In genomic region chr11:120989523-120989922, GRCm38 (mm10) we compare ENCODE assay signal across 7 mouse cellular contexts. TPM values are rescaled to one million over a fixed set of nuclear protein-coding genes. Genes with fewer than 3 reads are reported as not detected.
DNase-seq lines count a peak whose midpoint lies in the region; ATAC-seq lines count a peak whose summit lies in the region.

No protein-coding gene starts in this region.

- H3K4me2 ChIP-seq in embryonic facial prominence, embryonic 14.5 days (ENCODE audit: low read depth, low read length) = peak overlapping the region; percentile 89
- H3K4me2 ChIP-seq in limb, embryonic 11.5 days (ENCODE audit: low read depth, severe bottlenecking) = peak overlapping the region; percentile 84
- H3K4me2 ChIP-seq in stomach, embryonic 14.5 days (replicated peaks; ENCODE audit: low read depth, low read length) = peak overlapping the region; percentile 94

- peaks cover 81% of the 10 kb centered on the region for H3K4me1 ChIP-seq in megakaryocyte, embryonic 14.5 days
- peaks cover 33% of the 10 kb centered on the region for H3K4me1 ChIP-seq in embryonic facial prominence, embryonic 14.5 days (ENCODE audit: control insufficient read depth, insufficient read depth, low read length)
- peaks cover 20% of the 10 kb centered on the region for H3K4me1 ChIP-seq in limb, embryonic 11.5 days (ENCODE audit: control insufficient read depth, insufficient read depth, low read length)
- H3K4me1 ChIP-seq in stomach, embryonic 14.5 days (ENCODE audit: control insufficient read depth, insufficient read depth, low read length) = peaks cover 27% of the 10 kb centered on the region; the same call in 1 of the 2 replicates

- H3K9ac ChIP-seq in embryonic facial prominence, embryonic 14.5 days (ENCODE audit: low read depth, low read length) = peak overlapping the region; percentile 100
- peak overlapping the region; percentile 100 for H3K9ac ChIP-seq in limb, embryonic 11.5 days (ENCODE audit: low read length)
- H3K9ac ChIP-seq in stomach, embryonic 14.5 days (replicated peaks; ENCODE audit: low read depth, low read length) = peak overlapping the region; percentile 100

- WGBS in embryonic facial prominence, embryonic 14.5 days = 15% methylated on average over 1 of the region's 1 CpGs
- WGBS in limb, embryonic 11.5 days = 53% methylated on average over 1 of the region's 1 CpGs
- 10% methylated on average over 1 of the region's 1 CpGs for WGBS in stomach, embryonic 14.5 days

- ATAC-seq in megakaryocyte, adult 5-6 weeks (ENCODE audit: poor library complexity, severe bottlenecking) = no peak
- ATAC-seq in embryonic facial prominence, embryonic 14.5 days (ENCODE audit: low read depth) = no peak
- no peak for ATAC-seq in limb, embryonic 11.5 days (ENCODE audit: insufficient number of reproducible peaks, low FRiP score, low TSS enrichment, low read depth)
- ATAC-seq in stomach, embryonic 14.5 days (ENCODE audit: insufficient number of reproducible peaks, insufficient read depth, low FRiP score, low read depth) = no peak

- no peaks in the 10 kb centered on the region for H3K27me3 ChIP-seq in megakaryocyte, embryonic 14.5 days (replicated peaks)
- no peaks in the 10 kb centered on the region for H3K27me3 ChIP-seq in embryonic facial prominence, embryonic 14.5 days (replicated peaks; ENCODE audit: control insufficient read depth, insufficient read depth, low read length)
- H3K27me3 ChIP-seq in limb, embryonic 11.5 days (ENCODE audit: control insufficient read depth, insufficient read depth, low read length) = no peaks in the 10 kb centered on the region
- H3K27me3 ChIP-seq in stomach, embryonic 14.5 days (ENCODE audit: control insufficient read depth, insufficient read depth, low read length) = no peaks in the 10 kb centered on the region

- 0 out of 2 replicates have a peak overlapping the region, but pooled peaks have one; percentile 96 for H3K27ac ChIP-seq in embryonic facial prominence, embryonic 14.5 days (replicated peaks; ENCODE audit: low read depth, low read length)
- no peak overlapping the region for H3K27ac ChIP-seq in limb, embryonic 11.5 days (replicated peaks; ENCODE audit: low read depth, low read length)
- H3K27ac ChIP-seq in stomach, embryonic 14.5 days (ENCODE audit: low read length) = no peak overlapping the region

- H3K4me3 ChIP-seq in megakaryocyte, embryonic 14.5 days (replicated peaks) = peak overlapping the region; percentile 95
- H3K4me3 ChIP-seq in embryonic facial prominence, embryonic 14.5 days (ENCODE audit: low read depth, low read length) = peak overlapping the region; percentile 100
- peak overlapping the region; percentile 99 for H3K4me3 ChIP-seq in limb, embryonic 11.5 days (ENCODE audit: low read depth, low read length)
- H3K4me3 ChIP-seq in stomach, embryonic 14.5 days (ENCODE audit: low read depth, low read length) = peak overlapping the region; percentile 99

- no peaks in the 10 kb centered on the region for H3K9me3 ChIP-seq in megakaryocyte, embryonic 14.5 days
- no peaks in the 10 kb centered on the region for H3K9me3 ChIP-seq in embryonic facial prominence, embryonic 14.5 days (ENCODE audit: control insufficient read depth, low read length)
- H3K9me3 ChIP-seq in limb, embryonic 11.5 days (ENCODE audit: control insufficient read depth, low read length) = no peaks in the 10 kb centered on the region
- H3K9me3 ChIP-seq in stomach, embryonic 14.5 days (ENCODE audit: control insufficient read depth, low read depth, low read length) = no peaks in the 10 kb centered on the region

- H3K36me3 ChIP-seq in megakaryocyte, embryonic 14.5 days (replicated peaks; ENCODE audit: low read length) = peaks cover 66% of the 10 kb centered on the region
- H3K36me3 ChIP-seq in embryonic facial prominence, embryonic 14.5 days (ENCODE audit: control insufficient read depth, insufficient read depth, low read length) = peaks cover 28% of the 10 kb centered on the region
- H3K36me3 ChIP-seq in limb, embryonic 11.5 days (ENCODE audit: control insufficient read depth, insufficient read depth, low read length) = peaks cover 8% of the 10 kb centered on the region; the same call in 1 of the 2 replicates
- H3K36me3 ChIP-seq in stomach, embryonic 14.5 days (ENCODE audit: control insufficient read depth, insufficient read depth, low read length) = peaks cover 22% of the 10 kb centered on the region

- no peak for DNase-seq in embryonic facial prominence, embryonic 14.5 days (ENCODE audit: low spot score)
- DNase-seq in limb, embryonic 11.5 days (ENCODE audit: low spot score) = no peak
- DNase-seq in spleen, adult 12 weeks (ENCODE audit: low spot score) = no peak
- DNase-seq in gastrocnemius, postnatal 25 days = no peak

RNA-seq across cellular contexts. Expression of gene Csnk1d, which starts 1.6 kb away (rescaled TPM):
- 152 and 176 TPM in 2 replicates for polyA plus RNA-seq in megakaryocyte, embryonic 14.5 days (2012; ENCODE audit: insufficient read depth, low replicate concordance)
- 56.0 and 64.8 TPM in 2 replicates for total RNA-seq in megakaryocyte, adult 5-6 weeks (2015)
- total RNA-seq in megakaryocyte, adult 5-6 weeks (2017) = 67.8 and 69.7 TPM in 2 replicates
- 59.6 and 65.2 TPM in 2 replicates for polyA plus RNA-seq in embryonic facial prominence, embryonic 14.5 days (2014; fragmentation: Nextera tagmentation; extraction: Ambion mirVana)
- 67.1 and 84.5 TPM in 2 replicates for polyA plus RNA-seq in limb, embryonic 11.5 days (2014; fragmentation: Nextera tagmentation; extraction: Ambion mirVana)
- 70.4 and 70.6 TPM in 2 replicates for polyA plus RNA-seq in stomach, embryonic 14.5 days (2014; fragmentation: Nextera tagmentation; extraction: Ambion mirVana)
- total RNA-seq in gastrocnemius, postnatal 25 days (2021) = 10 to 100 TPM; 45.8 to 52.6 TPM

RNA-seq across cellular contexts. Expression of gene Slc16a3, which starts 41.2 kb away (rescaled TPM):
- 673 and 816 TPM in 2 replicates for polyA plus RNA-seq in megakaryocyte, embryonic 14.5 days (2012; ENCODE audit: insufficient read depth, low replicate concordance)
- total RNA-seq in megakaryocyte, adult 5-6 weeks (2015) = 21.4 and 24.6 TPM in 2 replicates
- 35.2 and 40.7 TPM in 2 replicates for total RNA-seq in megakaryocyte, adult 5-6 weeks (2017)
- 35.2 and 39.9 TPM in 2 replicates for polyA plus RNA-seq in embryonic facial prominence, embryonic 14.5 days (2014; fragmentation: Nextera tagmentation; extraction: Ambion mirVana)
- 48.2 and 58.1 TPM in 2 replicates for polyA plus RNA-seq in limb, embryonic 11.5 days (2014; fragmentation: Nextera tagmentation; extraction: Ambion mirVana)
- 24.1 and 32.9 TPM in 2 replicates for polyA plus RNA-seq in stomach, embryonic 14.5 days (2014; fragmentation: Nextera tagmentation; extraction: Ambion mirVana)
- 100 to 1,000 TPM; 313 to 418 TPM for total RNA-seq in gastrocnemius, postnatal 25 days (2021)

RNA-seq across cellular contexts. Expression of gene Cd7, which starts 49.7 kb away (rescaled TPM):
- 28.5 and 38.2 TPM in 2 replicates for polyA plus RNA-seq in megakaryocyte, embryonic 14.5 days (2012; ENCODE audit: insufficient read depth, low replicate concordance)
- 52.3 and 53.9 TPM in 2 replicates for total RNA-seq in megakaryocyte, adult 5-6 weeks (2015)
- total RNA-seq in megakaryocyte, adult 5-6 weeks (2017) = 14.8 and 17.3 TPM in 2 replicates
- 0.93 and 1.1 TPM in 2 replicates for polyA plus RNA-seq in embryonic facial prominence, embryonic 14.5 days (2014; fragmentation: Nextera tagmentation; extraction: Ambion mirVana)
- polyA plus RNA-seq in limb, embryonic 11.5 days (2014; fragmentation: Nextera tagmentation; extraction: Ambion mirVana) = 0.47 TPM in 1 of 2 replicates, not detected in the other
- 1.5 and 2.1 TPM in 2 replicates for polyA plus RNA-seq in stomach, embryonic 14.5 days (2014; fragmentation: Nextera tagmentation; extraction: Ambion mirVana)
- not detected for total RNA-seq in gastrocnemius, postnatal 25 days (2021)

RNA-seq across cellular contexts. Expression of gene Ccdc57, which starts 56.9 kb away (rescaled TPM):
- 2.0 TPM in 1 of 2 replicates, not detected in the other for polyA plus RNA-seq in megakaryocyte, embryonic 14.5 days (2012; ENCODE audit: insufficient read depth, low replicate concordance)
- 0.30 and 1.2 TPM in 2 replicates for total RNA-seq in megakaryocyte, adult 5-6 weeks (2015)
- 2.1 and 2.4 TPM in 2 replicates for total RNA-seq in megakaryocyte, adult 5-6 weeks (2017)
- 4.6 and 5.5 TPM in 2 replicates for polyA plus RNA-seq in embryonic facial prominence, embryonic 14.5 days (2014; fragmentation: Nextera tagmentation; extraction: Ambion mirVana)
- 5.0 and 5.1 TPM in 2 replicates for polyA plus RNA-seq in limb, embryonic 11.5 days (2014; fragmentation: Nextera tagmentation; extraction: Ambion mirVana)
- 5.6 and 6.5 TPM in 2 replicates for polyA plus RNA-seq in stomach, embryonic 14.5 days (2014; fragmentation: Nextera tagmentation; extraction: Ambion mirVana)
- total RNA-seq in gastrocnemius, postnatal 25 days (2021) = 1 to 10 TPM; 2.8 to 2.9 TPM

Comparison
In these comparisons a context has a peak if more than half of its experiments do, and no peak if none do; other contexts are left out.
1. RNA of gene Slc16a3, which starts 41.2 kb away (polyA plus RNA-seq): 673 to 816 TPM in megakaryocyte, embryonic 14.5 days; 48.2 to 58.1 TPM in limb, embryonic 11.5 days, 35.2 to 39.9 TPM in embryonic facial prominence, embryonic 14.5 days and 24.1 to 32.9 TPM in stomach, embryonic 14.5 days; every median in the first group is over 10 times any median in the second.
2. Peak in every context shown above with its lines, with median percentiles within 50 percentile points of each other: H3K4me3 ChIP-seq, H3K4me2 ChIP-seq and H3K9ac ChIP-seq.